Mouse (Mus musculus) bone marrow macrophage, adult 2 months (primary cell): Measurements from ENCODE around the gene Herc1.

ENCODE experiments used
- CTCF ChIP-seq: IDR thresholded peaks from 2 replicates; pipeline ENCODE4 v1.5.1; 2012; ENCODE audit warnings: low read depth, mild to moderate bottlenecking, low read length, moderate library complexity
- POLR2A ChIP-seq: IDR thresholded peaks from 2 replicates; pipeline ENCODE4 v1.6.1; 2012; ENCODE audit warnings: mild to moderate bottlenecking, low read depth, low read length, borderline replicate concordance

- no peak for TF ChIP-seq CTCF
- TF ChIP-seq POLR2A = no peak
Observed at GRCm38 (mm10) chr9:66331548-66331947, 18.7 kb upstream of the Herc1 start.
